Mouse (Mus musculus): ENCODE results near the gene Ldlrap1. TPM values are rescaled to one million over a fixed set of nuclear protein-coding genes. Genes with fewer than 3 reads are reported as not detected.

Ldlrap1 gene
- polyA plus RNA-seq, 1 experiment = 11.2 TPM

DNA sequence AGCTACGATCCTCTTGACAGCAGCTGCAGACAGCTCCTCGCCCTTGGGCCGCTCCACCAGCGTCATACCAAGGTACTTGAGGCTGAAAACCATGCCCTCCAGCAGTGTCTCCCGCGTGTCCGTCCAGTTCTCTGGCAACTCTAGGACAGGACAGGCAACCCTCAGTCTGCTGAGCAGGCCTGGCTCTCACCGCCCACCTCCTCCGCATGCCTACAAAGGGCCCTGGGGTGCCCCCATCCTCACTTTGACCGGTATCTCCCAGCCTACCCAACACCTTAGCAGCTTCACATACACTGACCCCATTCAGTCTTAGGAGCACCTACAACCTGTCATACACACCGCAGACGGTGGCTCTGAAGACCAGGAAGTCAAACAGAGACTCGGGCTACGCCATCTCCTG, 8.9 kb downstream of the Ldlrap1 start:
- WGBS = 96% methylated on average over 14 of the region's 14 CpGs
- no peaks in the 10 kb centered on the region for H3K27me3 ChIP-seq (ENCODE audit: control insufficient read depth, insufficient read depth, low read length)
- peaks cover 32% of the 10 kb centered on the region for H3K4me1 ChIP-seq (ENCODE audit: control insufficient read depth, insufficient read depth, insufficient read length, low read length)
- no peak overlapping the region for H3K27ac ChIP-seq (ENCODE audit: insufficient read depth, low read depth, low read length)
- H3K4me3 ChIP-seq (ENCODE audit: low read depth, low read length) = no peak overlapping the region
- no peak for TF ChIP-seq POLR2A (IDR thresholded peaks at IDR 0.05; ENCODE audit: low read depth, low read length)
- TF ChIP-seq CTCF (IDR thresholded peaks at IDR 0.05; ENCODE audit: extremely low read depth, insufficient read length, insufficient replicate concordance, low read depth, low read length) = no peak
- no peaks in the 10 kb centered on the region for H3K36me3 ChIP-seq (ENCODE audit: control insufficient read depth, insufficient read depth, low read length)

DNA sequence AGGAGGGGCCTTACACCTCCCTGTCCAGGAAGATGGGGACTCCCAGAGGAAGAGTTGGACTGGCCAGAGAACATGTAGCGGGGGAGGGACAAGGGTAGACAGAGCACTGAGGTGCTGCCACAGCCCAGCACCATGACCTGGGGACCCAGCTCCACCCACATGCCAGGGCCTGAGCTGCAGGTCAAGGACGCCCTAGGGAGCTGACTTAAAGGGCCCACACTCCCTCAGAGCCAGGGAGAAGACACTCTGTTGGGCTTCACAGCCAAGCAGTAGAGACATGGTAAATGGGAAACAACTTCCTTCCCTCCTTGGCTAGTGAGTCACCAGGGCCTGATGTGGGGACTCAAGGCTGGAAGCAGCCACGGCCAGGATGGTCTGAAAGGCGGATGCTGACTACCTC, 9.5 kb downstream of the Ldlrap1 start:
- 81% methylated on average over 4 of the region's 4 CpGs for WGBS

DNA sequence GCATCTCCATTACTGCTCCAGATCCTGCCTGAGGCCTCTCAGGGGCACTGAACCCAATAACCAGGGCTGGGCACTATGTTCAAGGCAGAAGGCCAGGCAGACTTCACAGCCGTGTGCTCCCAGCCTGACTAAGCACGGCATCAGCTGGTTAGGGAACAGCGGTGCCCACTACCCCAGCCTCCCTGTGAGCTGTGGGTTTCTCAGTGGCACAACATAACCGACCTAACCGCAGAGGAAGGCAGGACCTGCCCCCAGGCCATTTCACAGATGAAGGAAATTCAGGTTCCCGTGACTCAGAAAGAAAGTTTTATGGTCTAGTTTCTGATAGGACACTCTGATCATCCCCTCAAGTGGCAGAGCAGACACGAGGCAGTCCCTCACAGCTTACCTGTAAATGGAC, 10.9 kb downstream of the Ldlrap1 start:
- TF ChIP-seq POLR2A (IDR thresholded peaks at IDR 0.05; ENCODE audit: low read depth, low read length) (no peak), CTCF (IDR thresholded peaks at IDR 0.05; ENCODE audit: extremely low read depth, insufficient read length, insufficient replicate concordance, low read depth, low read length) (no peak)
- Histone ChIP-seq H3K4me3 (ENCODE audit: low read depth, low read length) (no peak overlapping the region), H3K36me3 (ENCODE audit: control insufficient read depth, insufficient read depth, low read length) (no peaks in the 10 kb centered on the region), H3K27me3 (ENCODE audit: control insufficient read depth, insufficient read depth, low read length) (no peaks in the 10 kb centered on the region), H3K27ac (ENCODE audit: insufficient read depth, low read depth, low read length) (no peak overlapping the region), H3K4me1 (ENCODE audit: control insufficient read depth, insufficient read depth, insufficient read length, low read length) (peaks cover 34% of the 10 kb centered on the region)
- 84% methylated on average over 7 of the region's 7 CpGs for WGBS

More for the DNA sequence above, 9.5 kb downstream of the Ldlrap1 start:
- Histone ChIP-seq H3K36me3 (ENCODE audit: control insufficient read depth, insufficient read depth, low read length) (no peaks in the 10 kb centered on the region), H3K4me1 (ENCODE audit: control insufficient read depth, insufficient read depth, insufficient read length, low read length) (peaks cover 35% of the 10 kb centered on the region), H3K27ac (ENCODE audit: insufficient read depth, low read depth, low read length) (no peak overlapping the region), H3K27me3 (ENCODE audit: control insufficient read depth, insufficient read depth, low read length) (no peaks in the 10 kb centered on the region), H3K4me3 (ENCODE audit: low read depth, low read length) (no peak overlapping the region)
- TF ChIP-seq POLR2A (IDR thresholded peaks at IDR 0.05; ENCODE audit: low read depth, low read length) (no peak), CTCF (IDR thresholded peaks at IDR 0.05; ENCODE audit: extremely low read depth, insufficient read length, insufficient replicate concordance, low read depth, low read length) (no peak)

DNA sequence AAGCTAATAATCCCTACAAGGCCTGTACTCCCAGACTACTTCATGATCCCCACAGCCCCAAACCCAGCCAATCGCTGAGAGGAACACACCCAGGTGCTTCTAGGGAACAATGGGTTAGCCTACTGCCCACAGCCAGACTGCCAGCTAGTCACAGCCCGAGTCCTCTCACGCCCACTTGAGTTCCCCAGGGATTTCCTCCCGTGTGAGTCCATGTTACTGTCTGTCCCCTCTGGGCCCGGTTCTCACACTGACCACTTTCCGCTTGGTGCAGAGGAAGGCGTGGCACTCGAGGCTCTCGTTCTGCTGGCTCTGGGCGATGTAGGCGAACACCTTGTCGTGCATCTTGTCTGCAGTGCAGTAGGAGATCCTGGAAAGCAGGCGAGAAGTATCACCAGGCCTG, 12.9 kb downstream of the Ldlrap1 start:
- H3K4me3 ChIP-seq (ENCODE audit: low read depth, low read length) = no peak overlapping the region
- peaks cover 35% of the 10 kb centered on the region for H3K4me1 ChIP-seq (ENCODE audit: control insufficient read depth, insufficient read depth, insufficient read length, low read length)
- H3K27ac ChIP-seq (ENCODE audit: insufficient read depth, low read depth, low read length) = peak overlapping the region; percentile 58
- no peaks in the 10 kb centered on the region for H3K27me3 ChIP-seq (ENCODE audit: control insufficient read depth, insufficient read depth, low read length)
- TF ChIP-seq CTCF (IDR thresholded peaks at IDR 0.05; ENCODE audit: extremely low read depth, insufficient read length, insufficient replicate concordance, low read depth, low read length) (no peak), POLR2A (IDR thresholded peaks at IDR 0.05; ENCODE audit: low read depth, low read length) (no peak)
- 73% methylated on average over 13 of the region's 13 CpGs for WGBS
- no peaks in the 10 kb centered on the region for H3K36me3 ChIP-seq (ENCODE audit: control insufficient read depth, insufficient read depth, low read length)

DNA sequence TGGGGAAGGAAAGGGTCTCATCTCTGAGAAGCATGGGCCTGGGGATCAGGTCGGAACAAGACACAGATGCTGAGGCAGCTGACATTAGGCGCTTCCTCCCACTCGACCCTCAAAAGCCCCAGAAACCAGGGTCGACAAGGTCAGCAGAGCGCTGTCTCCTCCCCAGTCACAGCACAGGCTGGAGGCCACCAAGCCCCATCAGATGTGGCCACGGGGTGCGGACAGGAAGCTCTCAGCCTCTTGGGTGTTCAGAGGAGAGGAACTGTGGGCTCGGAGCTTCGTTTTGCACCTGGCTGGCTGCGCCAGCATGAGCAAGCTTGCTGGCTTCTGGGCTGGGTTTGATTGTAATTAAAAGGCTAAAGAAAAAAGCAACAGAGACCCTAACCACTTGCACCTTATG, 13.5 kb downstream of the Ldlrap1 start:
- Histone ChIP-seq H3K27me3 (ENCODE audit: control insufficient read depth, insufficient read depth, low read length) (no peaks in the 10 kb centered on the region), H3K36me3 (ENCODE audit: control insufficient read depth, insufficient read depth, low read length) (no peaks in the 10 kb centered on the region), H3K4me3 (ENCODE audit: low read depth, low read length) (no peak overlapping the region), H3K4me1 (ENCODE audit: control insufficient read depth, insufficient read depth, insufficient read length, low read length) (peaks cover 33% of the 10 kb centered on the region), H3K27ac (ENCODE audit: insufficient read depth, low read depth, low read length) (peak overlapping the region; percentile 72)
- TF ChIP-seq POLR2A (IDR thresholded peaks at IDR 0.05; ENCODE audit: low read depth, low read length) = no peak
- no peak for TF ChIP-seq CTCF (IDR thresholded peaks at IDR 0.05; ENCODE audit: extremely low read depth, insufficient read length, insufficient replicate concordance, low read depth, low read length)
- WGBS = 71% methylated on average over 10 of the region's 10 CpGs

DNA sequence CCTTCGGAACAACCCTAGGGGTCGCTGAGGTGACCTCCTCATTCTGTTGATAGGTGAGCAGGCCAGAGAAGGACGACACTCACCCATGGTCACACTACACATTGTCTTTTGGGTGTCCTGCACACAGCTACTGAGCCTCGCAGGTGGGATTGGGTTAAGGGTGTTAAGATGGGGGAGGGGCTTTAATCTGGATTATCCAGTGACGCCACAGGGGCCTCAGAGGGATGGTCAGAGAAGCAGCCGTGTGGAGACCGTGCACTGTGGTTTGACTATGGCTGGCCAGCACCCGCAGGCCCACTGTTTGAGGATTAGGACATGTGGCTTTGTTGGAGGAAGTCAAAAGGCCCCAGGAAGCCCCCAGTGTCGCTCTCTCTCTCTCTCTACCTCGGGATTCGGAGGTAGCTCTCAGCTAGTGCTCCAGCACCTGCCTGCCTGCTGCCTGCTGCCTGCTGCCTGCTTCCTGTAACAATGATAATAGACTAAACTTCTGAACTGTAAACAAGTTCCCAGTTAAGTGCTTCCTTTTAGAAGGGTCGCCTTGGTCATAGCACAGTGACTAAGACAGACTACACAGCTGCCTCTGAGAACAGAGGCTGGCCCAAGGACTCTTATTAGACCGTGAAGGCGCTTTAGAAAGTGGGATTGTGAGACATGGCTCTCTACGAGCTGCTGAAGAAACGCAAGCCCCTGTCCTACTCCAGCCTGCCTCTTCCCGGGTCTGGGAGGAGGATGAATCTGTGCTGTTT, 14.1 kb downstream of the Ldlrap1 start:
- Histone ChIP-seq H3K27ac (ENCODE audit: insufficient read depth, low read depth, low read length) (peak overlapping the region; percentile 72), H3K4me3 (ENCODE audit: low read depth, low read length) (no peak overlapping the region), H3K27me3 (ENCODE audit: control insufficient read depth, insufficient read depth, low read length) (no peaks in the 10 kb centered on the region), H3K4me1 (ENCODE audit: control insufficient read depth, insufficient read depth, insufficient read length, low read length) (peaks cover 33% of the 10 kb centered on the region), H3K36me3 (ENCODE audit: control insufficient read depth, insufficient read depth, low read length) (0 out of 2 replicates have a peak, but pooled peaks cover 3% of the 10 kb centered on the region)
- no peak for TF ChIP-seq POLR2A (IDR thresholded peaks at IDR 0.05; ENCODE audit: low read depth, low read length)
- TF ChIP-seq CTCF (IDR thresholded peaks at IDR 0.05; ENCODE audit: extremely low read depth, insufficient read length, insufficient replicate concordance, low read depth, low read length) = no peak
- 65% methylated on average over 17 of the region's 17 CpGs for WGBS

DNA sequence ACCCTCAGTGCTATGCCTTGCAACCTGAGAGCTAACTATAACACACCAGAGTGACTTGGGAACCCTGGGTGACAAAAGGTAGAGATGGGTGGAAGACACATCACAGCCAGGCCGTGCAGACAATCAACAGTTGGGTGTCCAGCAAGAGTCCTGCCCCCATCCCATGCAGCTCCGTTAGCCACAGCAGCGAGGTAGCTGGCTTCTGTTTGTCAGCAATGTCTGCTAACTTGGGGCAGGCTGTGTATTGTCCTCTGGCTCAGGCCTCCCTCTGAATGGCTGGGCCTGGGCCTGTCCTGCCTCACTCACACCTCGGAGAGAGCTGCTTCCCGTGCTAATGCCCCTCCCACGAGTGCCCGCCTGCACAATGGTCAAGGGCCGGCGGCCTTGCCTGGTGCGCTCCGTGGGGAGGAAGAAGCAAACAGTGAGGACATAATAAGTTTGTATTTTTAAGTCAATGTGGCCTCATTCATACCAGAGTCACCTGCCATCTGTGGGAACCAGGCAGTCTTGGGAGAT, 14.9 kb downstream of the Ldlrap1 start:
- no peak for TF ChIP-seq CTCF (IDR thresholded peaks at IDR 0.05; ENCODE audit: extremely low read depth, insufficient read length, insufficient replicate concordance, low read depth, low read length)
- TF ChIP-seq POLR2A (IDR thresholded peaks at IDR 0.05; ENCODE audit: low read depth, low read length) = no peak
- Histone ChIP-seq H3K27ac (ENCODE audit: insufficient read depth, low read depth, low read length) (no peak overlapping the region), H3K4me1 (ENCODE audit: control insufficient read depth, insufficient read depth, insufficient read length, low read length) (peaks cover 29% of the 10 kb centered on the region), H3K27me3 (ENCODE audit: control insufficient read depth, insufficient read depth, low read length) (no peaks in the 10 kb centered on the region), H3K36me3 (ENCODE audit: control insufficient read depth, insufficient read depth, low read length) (peaks cover 5% of the 10 kb centered on the region), H3K4me3 (ENCODE audit: low read depth, low read length) (no peak overlapping the region)
- 84% methylated on average over 11 of the region's 11 CpGs for WGBS
